Mouse (Mus musculus) myocyte (in vitro differentiated cells): ENCODE results near the gene Epb41l1.
A peak's percentile ranks its signal among the peaks of the same experiment; 100 is the strongest.

ENCODE experiments used
- CEBPB ChIP-seq: IDR thresholded peaks from 2 replicates; pipeline ENCODE4 v1.6.1; 2011; ENCODE audit warnings: mild to moderate bottlenecking, moderate library complexity; ENCODE audit not compliant: poor library complexity, insufficient read depth, severe bottlenecking
- E2F4 ChIP-seq: IDR thresholded peaks from one replicate; pipeline ENCODE4 v1.6.1; 2011; ENCODE audit warnings: mild to moderate bottlenecking, control low read depth, moderate library complexity; ENCODE audit not compliant: insufficient read depth
- MAX ChIP-seq: IDR thresholded peaks from one replicate; pipeline ENCODE4 v1.6.1; 2011; ENCODE audit warnings: low read depth, mild to moderate bottlenecking, control low read depth
- POLR2A ChIP-seq: IDR thresholded peaks from one replicate; pipeline ENCODE4 v1.6.1; 2011; ENCODE audit warnings: low read depth, mild to moderate bottlenecking, control low read depth, moderate library complexity; ENCODE audit not compliant: insufficient read length
- POLR2AphosphoS2 ChIP-seq: IDR thresholded peaks from one replicate; pipeline ENCODE4 v1.6.1; 2011; ENCODE audit warnings: low read depth, control low read depth; ENCODE audit not compliant: insufficient read length
- REST ChIP-seq: IDR thresholded peaks from one replicate; pipeline ENCODE4 v1.6.1; 2011; ENCODE audit warnings: mild to moderate bottlenecking, control low read depth, moderate library complexity; ENCODE audit not compliant: insufficient read depth, insufficient read length
- SRF ChIP-seq: IDR thresholded peaks from one replicate; pipeline ENCODE4 v1.6.1; 2011; ENCODE audit warnings: low read depth; ENCODE audit not compliant: control insufficient read depth, insufficient read length
- USF1 ChIP-seq: IDR thresholded peaks from one replicate; pipeline ENCODE4 v1.6.1; 2011; ENCODE audit warnings: low read depth, mild to moderate bottlenecking, control low read depth, moderate library complexity

DNA sequence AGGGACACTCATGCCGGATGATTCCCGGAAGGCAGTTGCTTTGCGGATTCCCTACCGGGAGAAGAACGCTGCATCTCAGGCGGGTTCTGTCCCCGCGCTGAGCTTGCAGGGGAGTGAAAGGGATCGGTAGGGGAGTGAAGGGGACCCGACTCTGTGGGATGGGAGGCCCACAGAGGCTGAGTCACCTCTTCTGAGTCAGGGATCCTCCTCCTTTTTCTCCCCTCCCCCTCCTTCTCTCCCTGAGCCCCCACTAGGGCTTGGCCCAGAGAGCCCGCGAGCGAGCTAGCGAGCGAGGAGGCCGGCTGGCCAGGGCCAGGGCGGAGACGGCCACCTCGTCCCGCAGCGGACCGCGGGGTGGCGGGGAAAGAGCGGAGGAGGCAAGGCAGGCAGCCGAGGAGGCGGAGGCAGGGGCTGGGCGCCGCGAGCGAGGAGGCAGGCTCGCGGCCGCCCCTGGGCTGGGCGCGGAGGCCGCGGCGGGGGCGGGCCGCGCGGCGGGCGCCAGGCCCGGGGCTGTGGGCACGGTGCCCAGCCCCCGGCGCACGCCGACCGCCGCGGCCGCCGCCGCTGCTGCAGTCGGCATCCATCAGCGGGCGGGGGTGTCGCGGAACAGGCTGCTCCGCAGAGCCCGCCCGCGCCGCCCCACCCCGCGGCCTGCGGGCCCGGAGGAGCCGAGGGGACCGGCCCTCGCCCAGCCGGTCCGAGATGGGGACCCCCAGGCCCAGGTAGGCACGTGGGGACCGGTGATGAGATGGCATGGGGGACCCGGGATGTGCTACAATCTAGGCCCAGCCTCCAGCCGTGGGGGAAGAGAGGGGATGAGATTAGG, 54.8 kb downstream of the Epb41l1 start:
- no peak for TF ChIP-seq MAX
- TF ChIP-seq CEBPB = no peak
- TF ChIP-seq POLR2A = peak; percentile 74
- TF ChIP-seq POLR2AphosphoS2 = peak; percentile 49
- no peak for TF ChIP-seq USF1
- TF ChIP-seq E2F4 = no peak
- no peak for TF ChIP-seq REST
- no peak for TF ChIP-seq SRF
